Mouse (Mus musculus): ENCODE measurements at regions not wholly inside any gene's neighbourhood (a gene's known extent, or its start where the extent isn't known, plus 50 kb on each side); places are given as distances from the start of the nearest gene placed in this dataset.

DNA sequence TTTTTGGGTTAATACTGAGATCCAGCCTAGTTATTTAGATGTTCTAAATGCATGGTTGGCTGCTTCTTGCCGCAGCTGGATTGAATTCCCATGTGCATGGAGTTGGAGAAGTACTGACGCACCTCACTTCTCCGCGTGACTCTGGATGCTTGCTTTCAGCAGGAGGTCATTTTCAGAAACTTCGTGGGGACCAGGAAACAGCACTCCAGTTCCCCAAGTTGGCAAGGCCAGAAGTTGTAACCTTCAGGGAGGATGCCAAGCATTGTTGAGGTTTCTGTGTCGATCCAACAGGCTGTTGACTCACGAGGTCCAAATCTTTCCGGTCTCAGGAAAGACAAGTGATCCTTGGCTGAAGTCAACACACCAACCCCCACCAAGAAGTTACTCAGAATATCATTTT is 167.6 kb upstream of the Dpt start:
- peak; percentile 5 to 41 for DNase-seq

DNA sequence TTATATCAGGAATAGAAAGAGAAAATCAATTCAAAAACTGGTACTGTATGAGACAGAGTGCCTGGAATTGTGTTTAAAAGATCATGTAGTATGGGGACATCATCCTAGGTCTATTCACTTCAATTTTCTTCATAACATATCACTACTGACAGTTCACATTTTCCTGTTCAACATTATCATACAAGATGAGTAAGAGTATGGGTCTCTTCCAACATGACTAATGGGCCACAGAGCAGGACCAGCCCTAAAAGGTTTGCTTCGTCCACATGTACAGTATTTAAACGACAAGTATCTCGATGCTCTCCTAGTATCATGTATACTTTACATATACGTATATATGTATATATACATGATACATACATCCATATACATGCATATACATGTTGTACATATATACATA is 164.8 kb upstream of the Atp1b1 start:
- no peak for DNase-seq

DNA sequence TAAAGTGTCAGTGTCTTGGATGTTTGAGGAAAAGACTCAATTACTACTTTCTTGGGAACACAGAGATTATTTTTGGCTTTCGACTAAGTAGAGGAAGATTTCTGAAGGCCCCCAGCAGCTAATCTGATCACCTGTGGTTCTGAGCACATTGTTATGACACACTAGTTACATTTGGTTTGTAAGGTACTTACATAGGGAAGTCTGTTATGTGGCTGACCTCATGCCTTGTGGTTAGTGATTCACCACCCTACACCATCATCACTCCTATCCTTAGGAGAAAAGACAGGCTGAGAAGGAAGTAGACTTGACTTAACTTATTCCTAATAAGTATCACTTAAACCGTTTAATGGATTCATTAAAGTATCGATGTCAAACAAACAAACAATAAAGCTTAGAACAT is 164.3 kb upstream of the Atp1b1 start:
- no peak for DNase-seq

DNA sequence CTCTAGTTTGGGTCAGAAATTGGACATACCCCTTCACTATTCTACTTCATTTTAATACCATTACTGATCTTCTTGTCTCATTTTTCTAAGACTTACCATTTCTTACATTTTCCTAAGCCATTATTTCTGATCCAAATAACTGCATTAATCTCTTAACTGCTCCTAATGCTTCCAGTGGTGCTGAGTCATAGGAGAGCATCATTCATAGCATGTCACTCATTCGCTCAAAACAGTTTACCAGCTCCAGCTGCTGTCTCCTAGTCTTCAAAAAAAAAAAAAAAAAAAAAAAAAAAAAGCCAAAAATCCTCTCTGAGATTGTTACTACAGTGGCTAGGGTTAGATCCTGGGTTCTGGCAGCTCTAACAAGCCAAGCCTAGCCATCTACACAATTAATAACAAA is 162.0 kb upstream of the Atp1b1 start:
- no peak for DNase-seq

DNA sequence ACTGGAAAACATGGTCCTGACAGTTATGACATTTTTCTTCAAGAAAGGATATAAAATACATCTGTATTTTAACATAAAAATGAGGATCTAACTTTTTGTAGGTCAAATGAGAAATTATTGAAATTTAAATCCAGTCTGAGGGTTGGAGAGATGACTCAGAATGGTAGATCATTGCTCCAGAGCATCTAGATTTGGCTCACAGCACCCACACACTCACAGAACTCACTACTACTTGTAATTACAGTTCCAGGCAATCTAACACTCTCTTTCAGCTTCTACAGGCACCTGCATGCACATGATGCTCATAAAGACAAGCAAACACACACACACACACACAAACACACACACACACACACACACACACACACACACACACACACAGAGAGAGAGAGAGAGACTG is 159.7 kb upstream of the Atp1b1 start:
- no peak for DNase-seq

DNA sequence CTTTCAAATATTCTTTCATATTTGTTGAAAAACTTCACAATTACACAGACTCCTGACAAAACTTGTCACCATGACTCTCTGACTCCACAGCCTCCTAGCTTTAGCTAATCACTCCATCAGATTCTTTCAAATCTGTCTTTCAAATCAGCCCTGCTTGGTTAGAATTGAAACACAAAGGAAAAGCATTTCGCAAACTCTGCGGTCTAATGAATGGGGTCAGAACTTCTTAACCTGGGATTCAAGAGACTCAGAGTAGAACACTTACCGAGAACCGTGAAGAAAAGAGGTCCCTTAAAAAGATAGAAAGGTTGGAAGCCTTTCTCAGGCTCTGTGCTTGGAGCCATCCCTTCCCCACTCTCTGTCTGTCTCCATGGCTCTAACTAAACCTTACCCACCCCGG is 148.9 kb upstream of the Atp1b1 start:
- DNase-seq: no peak

DNA sequence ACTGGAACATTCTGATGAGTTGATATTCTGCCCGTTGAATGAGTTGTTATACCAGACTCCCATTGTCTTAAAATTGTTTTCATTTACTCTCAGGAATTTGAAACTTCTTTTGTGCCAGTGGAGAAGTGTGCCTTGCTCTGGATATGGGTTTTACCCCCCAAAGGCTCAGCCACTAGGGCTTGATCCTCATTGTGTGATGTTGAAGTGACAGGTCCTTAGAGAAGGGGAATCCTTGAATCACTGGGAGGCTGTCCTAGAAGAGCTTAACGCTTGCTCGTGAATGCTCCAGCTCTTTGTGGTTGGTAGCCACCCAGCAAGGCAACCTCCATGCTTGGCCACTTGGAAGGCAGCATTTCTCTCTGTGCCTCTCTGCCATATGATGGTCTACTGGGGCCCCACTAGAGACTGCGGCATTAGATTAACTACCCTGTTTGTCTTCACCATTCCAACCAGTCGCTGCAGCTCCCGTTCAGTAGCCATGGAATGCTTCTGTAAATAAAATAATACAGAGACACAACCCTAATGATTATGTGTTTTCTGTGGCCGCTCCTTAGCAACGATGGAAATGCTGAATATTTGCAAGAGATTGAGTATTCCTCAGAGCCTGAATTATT is 148.1 kb upstream of the Atp1b1 start:
- DNase-seq: no peak

DNA sequence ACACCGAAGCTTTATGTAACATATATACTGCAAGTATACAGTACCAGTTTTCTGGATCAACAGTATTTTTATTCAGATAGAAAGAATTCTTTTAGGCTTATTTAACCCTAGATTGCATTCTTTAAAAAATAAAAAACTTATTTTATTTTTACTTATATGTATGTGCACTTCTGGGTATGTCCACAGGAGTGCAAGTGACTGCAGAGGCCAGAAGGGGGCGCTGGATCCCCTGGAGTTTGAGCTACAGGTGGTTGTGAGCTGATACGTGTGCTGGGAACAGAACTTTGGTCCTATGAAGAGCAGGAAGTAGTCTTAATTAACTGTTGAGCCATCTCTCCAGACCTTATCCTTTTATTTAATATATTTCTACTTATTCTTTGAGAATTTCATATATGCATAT is 145.3 kb upstream of the Atp1b1 start:
- no peak for DNase-seq

DNA sequence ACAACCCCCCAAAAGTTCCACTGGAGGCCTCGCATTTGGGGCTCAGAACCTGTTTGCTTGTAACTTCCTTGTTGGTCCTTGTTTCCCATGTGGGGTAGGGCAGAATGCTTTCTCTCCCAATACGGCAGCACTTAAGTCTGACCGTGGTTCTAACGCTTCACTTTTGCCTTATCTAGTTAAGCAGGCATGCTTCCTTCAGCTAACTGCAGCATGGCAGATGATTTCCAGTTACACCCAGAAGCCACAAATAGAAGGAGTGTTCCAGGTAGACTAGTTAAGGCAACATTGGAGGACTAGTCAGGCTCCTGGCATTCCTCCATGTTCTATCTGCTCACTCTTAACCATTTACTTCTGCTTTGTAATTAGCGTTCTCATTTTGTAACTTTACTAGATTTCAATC is 144.4 kb upstream of the Atp1b1 start:
- DNase-seq: no peak

DNA sequence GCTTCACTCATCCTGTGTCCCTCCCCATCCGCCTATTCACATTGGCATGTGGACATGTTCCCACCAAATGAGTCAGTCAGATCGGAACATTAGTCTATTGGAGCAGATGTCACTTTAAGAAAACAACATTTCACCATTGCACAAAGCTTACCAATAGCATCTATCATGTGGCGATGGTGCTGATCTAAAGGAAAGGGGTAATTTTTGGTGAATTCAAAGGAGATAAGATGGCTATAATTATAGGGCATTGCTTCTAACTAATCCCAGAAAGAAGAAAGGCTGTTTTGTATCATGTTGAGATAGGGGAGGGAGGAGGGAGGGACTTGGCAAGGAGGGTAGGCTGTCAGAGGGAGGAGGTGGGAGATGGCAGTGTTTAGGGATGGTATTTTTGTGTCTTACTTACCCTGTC is 132.1 kb upstream of the Atp1b1 start:
- no peak for DNase-seq

DNA sequence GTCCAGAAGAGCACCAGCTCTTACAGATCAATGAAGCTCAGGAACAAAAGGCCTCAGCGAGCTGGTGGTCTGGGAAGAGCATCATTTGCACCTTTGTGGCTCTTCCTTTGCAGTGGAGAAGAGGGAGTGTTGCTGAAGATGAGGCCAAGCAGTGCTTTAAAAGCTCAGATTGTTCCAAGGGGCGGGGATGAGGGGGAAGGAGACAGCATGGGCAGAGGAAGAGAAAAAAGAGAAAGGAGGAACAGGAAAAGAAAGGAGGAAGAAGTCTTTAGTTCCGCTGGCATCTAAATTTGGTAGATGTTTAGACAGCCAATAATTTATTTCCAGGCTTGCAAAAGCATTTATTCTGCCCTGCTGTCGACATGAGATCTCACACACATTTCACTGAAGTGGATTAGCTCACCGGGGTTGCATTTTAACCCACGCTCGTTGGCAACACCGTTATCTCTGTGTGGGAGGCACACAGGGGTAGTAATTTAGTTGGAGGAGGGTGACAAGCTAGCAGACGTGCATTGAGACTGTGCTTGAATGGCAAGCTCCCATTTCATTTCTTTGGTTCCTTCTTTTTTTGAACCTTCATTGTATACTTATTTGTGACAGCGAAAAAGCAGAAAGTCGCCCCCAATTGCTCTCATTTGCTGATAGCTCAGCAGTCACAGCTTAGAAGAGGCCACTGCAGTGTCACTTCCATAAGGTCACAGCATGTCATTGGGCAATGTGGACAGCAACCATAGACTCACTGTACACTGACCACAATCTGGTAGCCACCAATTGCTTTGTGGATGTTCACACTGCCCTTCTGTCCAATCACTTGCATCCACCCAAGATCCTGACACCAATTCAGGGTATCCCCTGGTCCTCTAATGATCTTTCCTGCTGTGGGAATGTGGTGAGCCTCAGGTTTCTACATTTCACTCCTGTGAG is 128.2 kb upstream of the Atp1b1 start:
- no peak for DNase-seq

DNA sequence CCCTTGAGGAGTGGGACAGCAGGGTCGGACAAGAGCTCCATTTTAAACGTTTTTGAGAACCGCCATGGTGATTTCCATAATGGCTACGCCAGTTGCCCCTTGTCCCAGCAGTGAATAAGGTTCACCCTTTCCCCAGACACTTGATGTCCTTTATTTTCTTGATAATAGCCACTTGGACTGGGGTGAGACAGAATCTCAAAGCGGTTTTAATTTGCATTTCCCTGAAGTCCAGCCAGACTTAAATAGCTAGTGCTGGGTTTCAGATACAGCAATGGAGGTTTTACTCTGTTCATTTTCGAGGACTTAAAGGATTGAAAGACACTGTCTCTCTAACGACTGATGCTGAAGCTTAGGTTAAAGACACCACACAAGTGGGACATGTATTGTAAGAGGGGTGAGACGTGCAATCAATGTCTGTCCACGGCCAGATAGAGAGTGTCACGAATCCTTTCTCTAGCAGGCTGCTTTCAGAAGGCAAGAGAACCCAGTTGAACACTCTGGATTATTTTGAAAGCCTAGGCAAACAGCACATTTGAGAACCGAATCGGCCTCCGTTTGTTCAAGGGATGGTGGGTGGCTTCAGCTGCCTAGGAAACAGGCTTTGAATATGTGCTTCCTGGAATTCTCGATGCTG is 118.8 kb upstream of the Atp1b1 start:
- DNase-seq: no peak

DNA sequence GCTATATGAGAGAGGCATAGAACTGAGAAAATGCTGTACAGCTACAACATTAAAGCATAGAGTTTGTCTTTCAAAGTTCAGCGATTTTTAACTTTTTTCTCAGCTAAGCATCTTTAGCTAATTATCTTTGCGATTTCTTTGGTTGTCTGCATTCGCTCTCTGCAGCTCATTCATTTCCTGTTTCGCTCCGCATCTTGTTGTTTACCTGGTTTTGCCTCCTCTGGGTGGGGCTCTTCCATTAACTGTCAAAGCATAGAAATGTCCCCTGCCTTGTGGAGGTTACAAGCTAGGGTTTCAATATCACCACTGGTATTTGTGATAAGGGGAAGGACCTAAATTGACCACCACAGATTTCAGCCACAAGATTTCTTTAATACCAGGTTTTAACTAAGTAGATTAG is 115.5 kb upstream of the Atp1b1 start:
- no peak for DNase-seq

DNA sequence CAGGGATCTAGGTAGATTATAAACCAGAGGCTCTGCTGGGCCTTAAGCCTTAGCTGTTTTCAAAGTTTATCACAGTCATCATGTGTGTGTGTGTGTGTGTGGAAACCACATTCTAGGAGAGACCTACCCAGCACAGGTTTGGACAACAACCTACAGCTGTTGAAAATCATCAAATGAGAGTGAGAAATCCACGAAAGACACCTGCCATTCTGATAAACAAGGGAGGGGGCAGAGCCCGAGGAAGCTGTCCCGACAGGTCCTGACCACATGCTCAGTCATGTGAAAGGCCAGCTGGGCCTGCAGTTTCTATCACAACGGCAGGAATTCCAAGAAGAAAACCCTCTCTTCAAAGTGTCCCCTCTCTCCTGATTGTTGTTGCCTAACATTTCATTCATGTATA is 114.0 kb upstream of the Atp1b1 start:
- no peak for DNase-seq

DNA sequence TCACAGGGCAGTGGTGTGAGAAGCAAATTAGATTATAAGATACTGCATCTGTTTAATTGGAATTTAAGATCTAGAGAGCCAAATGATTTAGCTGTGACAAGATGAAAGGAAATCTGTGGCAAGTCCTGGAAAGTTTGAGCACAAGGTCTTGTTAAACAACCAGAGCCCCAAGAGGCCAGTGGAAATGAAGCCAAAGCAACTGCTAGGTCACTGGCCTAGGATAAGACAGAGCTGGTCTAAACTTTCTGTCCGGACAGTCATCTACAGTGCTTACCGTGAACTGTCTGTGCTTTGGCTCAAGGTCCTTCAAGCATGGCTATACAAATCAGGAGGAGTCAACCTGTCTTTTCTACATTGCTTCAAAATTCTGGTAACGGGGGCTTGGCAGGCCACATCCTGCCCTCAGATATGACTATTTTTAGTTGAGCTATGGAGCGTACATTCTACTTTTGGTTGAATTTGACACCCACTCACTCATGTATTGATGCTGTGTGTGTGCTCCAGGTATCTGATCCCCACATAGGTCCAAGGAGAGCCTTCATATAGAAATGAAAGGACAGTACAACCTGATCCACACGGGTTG is 113.4 kb upstream of the Atp1b1 start:
- peak in 1 of 2 experiments; percentile 10 for DNase-seq

DNA sequence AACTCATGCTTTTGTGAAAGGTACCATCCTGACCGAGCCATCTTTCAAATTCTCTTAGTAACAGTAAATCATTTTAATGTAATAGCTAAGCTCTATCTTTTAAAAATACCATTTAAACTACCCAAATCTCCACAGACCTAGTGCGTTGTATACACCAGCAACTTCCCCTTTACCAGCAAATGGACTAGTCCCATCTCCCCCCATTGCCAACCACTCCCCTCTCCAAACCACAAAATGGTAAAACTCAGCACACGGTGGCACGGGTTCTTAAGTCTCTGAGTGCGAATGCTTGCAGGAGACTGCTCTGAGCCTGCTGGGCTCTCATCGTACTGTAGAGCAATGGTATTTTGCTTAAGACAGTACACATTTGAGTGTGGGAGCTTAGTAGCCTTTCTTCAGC is 106.7 kb upstream of the Atp1b1 start:
- no peak for DNase-seq

DNA sequence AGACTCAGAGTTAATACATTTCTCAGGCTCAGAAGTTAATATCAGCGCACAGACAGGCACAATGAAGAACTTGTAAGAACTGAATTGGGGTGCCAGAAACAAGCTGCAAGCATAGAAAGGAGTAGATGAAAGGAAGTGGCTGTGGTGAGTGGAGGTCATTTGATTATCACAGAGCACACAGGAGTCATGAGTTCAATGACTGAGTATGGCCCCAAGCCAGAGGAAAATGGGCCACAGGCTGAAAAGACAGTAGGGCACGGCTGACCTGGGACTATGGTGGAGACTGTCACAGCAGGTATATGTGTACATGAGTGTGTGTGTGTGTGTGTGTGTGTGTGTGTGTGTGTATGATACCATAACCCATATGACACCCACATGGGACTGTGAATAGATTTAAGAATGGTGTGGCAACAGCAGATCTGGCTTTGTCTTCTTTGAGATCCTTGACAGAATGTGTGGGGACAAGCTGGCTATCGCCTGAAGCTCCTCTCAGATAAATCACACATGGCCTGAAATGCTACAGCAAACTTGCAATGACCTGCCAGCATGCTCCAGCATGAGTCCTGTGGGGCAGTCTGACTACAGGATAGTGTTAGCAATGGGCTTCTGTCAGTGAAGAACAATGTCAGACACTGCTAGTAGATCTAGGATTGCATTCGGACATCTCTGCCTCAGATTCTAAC is 101.5 kb upstream of the Atp1b1 start:
- peak; percentile 39 to 43 for DNase-seq

DNA sequence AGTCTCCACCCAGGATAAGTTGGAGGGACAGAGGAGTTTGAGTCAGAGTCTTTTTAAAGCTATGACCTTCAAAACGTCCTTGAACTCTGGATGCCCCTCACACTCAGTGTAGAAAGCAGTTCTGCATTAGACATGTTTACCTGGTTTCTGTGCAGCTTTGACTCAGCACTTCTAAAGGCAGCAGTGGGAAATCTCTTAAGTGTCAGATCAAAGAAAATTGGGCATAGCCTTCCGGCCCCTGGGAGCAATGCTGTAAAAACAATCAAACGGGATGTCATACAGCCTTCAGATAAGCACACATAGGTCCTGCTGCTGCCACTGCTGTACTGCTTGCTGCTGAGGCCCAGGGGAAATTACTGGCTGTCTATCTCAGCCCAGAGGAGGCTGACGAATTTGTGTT is 94.5 kb upstream of the Atp1b1 start:
- DNase-seq: peak in 1 of 2 experiments; percentile 41

DNA sequence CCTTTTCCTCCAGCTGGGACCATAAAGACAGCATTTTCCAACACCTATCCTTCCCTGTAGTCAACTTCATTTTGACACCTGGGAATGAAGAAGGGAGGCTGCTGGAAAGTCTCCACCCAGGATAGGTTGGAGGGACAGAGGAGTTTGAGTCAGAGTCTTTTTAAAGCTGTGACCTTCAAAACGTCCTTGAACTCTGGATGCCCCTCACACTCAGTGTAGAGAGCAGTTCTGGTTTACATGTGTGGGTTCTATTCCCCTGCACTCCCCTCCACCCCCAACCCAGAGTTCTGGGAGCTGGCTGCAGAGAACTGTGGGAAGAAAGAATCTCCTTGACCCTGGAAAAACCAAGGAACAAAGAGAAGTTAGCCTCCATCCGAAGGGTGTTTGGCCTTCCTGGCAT is 92.9 kb upstream of the Atp1b1 start:
- peak in 1 of 2 experiments; percentile 13 for DNase-seq

DNA sequence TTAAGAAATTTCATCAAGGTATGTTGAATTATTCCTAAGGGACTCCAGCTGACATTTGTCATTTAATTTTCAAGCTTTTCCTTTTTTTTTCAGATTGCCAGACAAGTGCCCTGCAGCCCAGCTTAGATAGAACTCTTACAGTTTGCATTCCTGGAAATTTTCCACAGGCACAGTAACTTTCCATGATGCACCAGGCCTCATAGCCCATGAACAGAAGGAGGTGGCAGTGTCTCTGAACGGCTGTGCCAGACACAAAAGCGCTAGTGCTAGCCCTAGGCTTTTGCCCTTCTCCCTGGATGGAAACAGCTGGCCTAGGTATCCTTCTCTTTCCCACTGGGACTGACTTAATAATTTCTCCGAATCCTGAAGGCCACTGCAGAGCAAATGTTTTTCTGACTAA is 92.4 kb upstream of the Atp1b1 start:
- peak; percentile 45 to 66 for DNase-seq

DNA sequence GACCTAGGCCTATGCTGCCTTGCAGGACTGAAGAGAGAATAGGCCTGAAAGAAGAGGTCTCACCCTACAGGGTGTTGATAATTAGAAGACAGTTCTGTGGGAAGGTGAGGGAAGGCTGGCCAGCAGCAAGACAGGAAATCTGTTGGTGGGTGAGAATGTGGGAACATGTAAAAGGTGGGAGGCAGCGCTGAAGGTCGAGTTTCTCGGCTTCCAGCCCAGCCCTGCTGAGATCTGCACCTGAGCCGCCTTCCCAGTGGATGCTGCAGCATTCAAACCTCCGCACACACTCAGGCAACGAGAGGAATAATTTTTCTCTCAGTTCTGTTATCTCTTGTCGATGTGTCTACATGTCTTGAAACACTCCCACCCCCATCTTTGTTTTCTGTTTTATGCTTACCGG is 89.9 kb upstream of the Atp1b1 start:
- no peak for DNase-seq

DNA sequence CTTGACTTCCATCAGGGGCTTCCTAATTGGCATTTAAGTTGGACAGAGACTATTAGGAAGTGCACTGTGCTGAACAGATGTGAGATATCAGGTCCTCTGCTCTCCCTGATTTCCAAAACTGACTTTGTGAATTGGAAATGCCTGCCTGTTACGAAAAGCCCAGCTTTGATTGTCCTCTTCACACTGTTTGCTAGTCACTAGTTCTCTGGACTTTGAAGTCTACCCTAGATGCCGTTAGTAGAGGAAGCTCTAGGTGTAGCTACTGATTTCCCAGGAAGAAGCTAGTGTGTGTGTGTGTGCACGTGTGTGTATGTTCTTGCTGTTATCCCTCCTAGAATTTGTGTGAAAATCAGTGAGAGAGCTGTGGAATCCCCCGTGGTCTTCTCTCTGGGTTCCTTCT is 87.7 kb upstream of the Atp1b1 start:
- no peak for DNase-seq

All from adrenal gland, postnatal 36 days (tissue).